Mouse (Mus musculus): ENCODE results near the gene Fam221b.

Gene Fam221b

GRCm38 (mm10) chr4:43668782-43669427 lies at the start of gene Fam221b, which contains the start of gene Tmem8b:
Fam221b (minus strand) TSS chr4:43669145.
Tmem8b (plus strand) TSS chr4:43668971.
- TF ChIP-seq NANOG (IDR thresholded peaks at IDR 0.05; ENCODE audit: borderline replicate concordance, low read length): no peak
- Histone ChIP-seq H3K4me3 (replicated peaks; ENCODE audit: low read length) (peak within 1 kb of the TSS; percentile 82), H3K9me3 (ENCODE audit: low read length) (no peaks in the 10 kb centered on the region), H3K36me3 (ENCODE audit: insufficient read depth, low read length) (no peaks in the 10 kb centered on the region), H3K27me3 (ENCODE audit: insufficient read depth, low read length) (peaks cover 44% of the 10 kb centered on the region), H3K4me1 (replicated peaks; ENCODE audit: low read depth, low read length) (peaks cover 29% of the 10 kb centered on the region)

DNA sequence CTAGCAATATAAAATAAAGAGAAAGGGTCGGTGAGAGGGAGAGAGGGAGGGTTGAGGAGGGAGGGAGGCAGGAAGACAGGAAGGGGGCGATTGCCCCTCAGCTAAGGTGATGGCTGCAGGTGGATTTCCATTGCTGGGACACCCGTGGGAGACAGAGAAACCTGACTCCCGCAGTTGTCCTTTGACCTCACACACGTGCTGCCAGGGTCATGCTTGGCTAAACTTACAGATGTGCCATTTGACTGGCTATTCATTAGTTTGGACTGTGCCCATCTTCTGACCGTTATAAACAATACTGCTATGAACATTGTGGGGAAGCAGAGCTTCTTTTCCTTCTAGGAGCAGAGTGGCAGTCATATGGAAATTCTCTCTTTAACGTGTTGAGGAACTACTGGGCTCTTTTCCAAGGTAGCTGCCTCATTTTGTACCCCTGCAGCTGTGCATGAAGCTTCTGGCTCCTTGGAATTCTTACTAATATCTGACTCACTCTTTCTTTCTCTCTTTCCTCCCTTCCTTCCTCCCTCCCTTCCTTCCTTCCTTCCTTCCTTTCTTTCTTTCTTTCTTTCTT lies 44.8 kb upstream of the Fam221b start:
- H3K36me3 ChIP-seq (ENCODE audit: insufficient read depth, low read length): no peaks in the 10 kb centered on the region
- H3K27me3 ChIP-seq (ENCODE audit: insufficient read depth, low read length): peaks cover 22% of the 10 kb centered on the region
- H3K9me3 ChIP-seq (ENCODE audit: low read length): peaks cover 4% of the 10 kb centered on the region; the same call in 1 of the 2 replicates
- no peaks in the 10 kb centered on the region for H3K4me1 ChIP-seq (replicated peaks; ENCODE audit: low read depth, low read length)
- H3K4me3 ChIP-seq (replicated peaks; ENCODE audit: low read length): no peak overlapping the region
- no peak for TF ChIP-seq CTCF (conservative IDR thresholded peaks at IDR 0.05; ENCODE audit: low read length)
- TF ChIP-seq NANOG (IDR thresholded peaks at IDR 0.05; ENCODE audit: borderline replicate concordance, low read length): no peak
- no peak for TF ChIP-seq POU5F1 (IDR thresholded peaks at IDR 0.05; ENCODE audit: borderline replicate concordance, low read length)

GRCm38 (mm10) chr4:43711821-43712220 lies 42.9 kb upstream of the Fam221b start:
- Histone ChIP-seq H3K27me3 (ENCODE audit: insufficient read depth, low read length) (peaks cover 35% of the 10 kb centered on the region), H3K4me1 (replicated peaks; ENCODE audit: low read depth, low read length) (no peaks in the 10 kb centered on the region), H3K4me3 (replicated peaks; ENCODE audit: low read length) (no peak overlapping the region), H3K9me3 (ENCODE audit: low read length) (no peaks in the 10 kb centered on the region), H3K36me3 (ENCODE audit: insufficient read depth, low read length) (no peaks in the 10 kb centered on the region)
- TF ChIP-seq CTCF (conservative IDR thresholded peaks at IDR 0.05; ENCODE audit: low read length) (peak; percentile 85), NANOG (IDR thresholded peaks at IDR 0.05; ENCODE audit: borderline replicate concordance, low read length) (no peak)

- H3K4me3 ChIP-seq (replicated peaks; ENCODE audit: low read length): no peak within 1 kb of the TSS
- H3K9me3 ChIP-seq (ENCODE audit: low read length): no peaks in the 10 kb centered on the region
- peaks cover 46% of the 10 kb centered on the region for H3K27me3 ChIP-seq (ENCODE audit: insufficient read depth, low read length)
- no peak for TF ChIP-seq CTCF (conservative IDR thresholded peaks at IDR 0.05; ENCODE audit: low read length)
- TF ChIP-seq NANOG (IDR thresholded peaks at IDR 0.05; ENCODE audit: borderline replicate concordance, low read length): no peak
- TF ChIP-seq POU5F1 (IDR thresholded peaks at IDR 0.05; ENCODE audit: borderline replicate concordance, low read length): no peak
- H3K36me3 ChIP-seq (ENCODE audit: insufficient read depth, low read length): no peaks in the 10 kb centered on the region
- H3K4me1 ChIP-seq (replicated peaks; ENCODE audit: low read depth, low read length): no peaks in the 10 kb centered on the region
These were observed 40.9 kb upstream of the Fam221b start, which contains the start of gene Olfr71 for GRCm38 (mm10) chr4:43709869-43710268. Olfr71 (minus strand) TSS chr4:43710255.

DNA sequence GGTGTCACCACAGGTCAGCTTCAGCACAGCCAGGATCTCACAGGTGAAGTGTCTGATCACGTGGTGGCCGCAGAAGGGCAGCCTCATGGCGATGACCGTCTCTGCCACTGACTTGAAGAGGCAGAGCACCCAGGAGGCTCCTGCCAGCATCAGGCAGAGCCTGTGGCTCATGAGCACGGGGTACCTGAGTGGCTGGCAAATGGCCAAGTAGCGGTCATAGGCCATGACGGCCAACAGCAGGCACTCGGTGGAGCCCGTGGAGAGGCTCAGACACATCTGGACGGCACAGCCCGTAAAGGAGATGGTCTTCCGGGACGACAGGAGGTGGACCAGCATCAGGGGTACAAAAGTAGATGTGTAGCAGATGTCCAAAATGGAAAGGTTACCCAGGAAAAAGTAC lies 37.0 kb upstream of the Fam221b start:
- Histone ChIP-seq H3K36me3 (ENCODE audit: insufficient read depth, low read length) (no peaks in the 10 kb centered on the region), H3K4me1 (replicated peaks; ENCODE audit: low read depth, low read length) (no peaks in the 10 kb centered on the region), H3K4me3 (replicated peaks; ENCODE audit: low read length) (no peak overlapping the region), H3K27me3 (ENCODE audit: insufficient read depth, low read length) (peaks cover 47% of the 10 kb centered on the region), H3K9me3 (ENCODE audit: low read length) (no peaks in the 10 kb centered on the region)
- no peak for TF ChIP-seq CTCF (conservative IDR thresholded peaks at IDR 0.05; ENCODE audit: low read length)
- no peak for TF ChIP-seq POU5F1 (IDR thresholded peaks at IDR 0.05; ENCODE audit: borderline replicate concordance, low read length)
- TF ChIP-seq NANOG (IDR thresholded peaks at IDR 0.05; ENCODE audit: borderline replicate concordance, low read length): no peak

DNA sequence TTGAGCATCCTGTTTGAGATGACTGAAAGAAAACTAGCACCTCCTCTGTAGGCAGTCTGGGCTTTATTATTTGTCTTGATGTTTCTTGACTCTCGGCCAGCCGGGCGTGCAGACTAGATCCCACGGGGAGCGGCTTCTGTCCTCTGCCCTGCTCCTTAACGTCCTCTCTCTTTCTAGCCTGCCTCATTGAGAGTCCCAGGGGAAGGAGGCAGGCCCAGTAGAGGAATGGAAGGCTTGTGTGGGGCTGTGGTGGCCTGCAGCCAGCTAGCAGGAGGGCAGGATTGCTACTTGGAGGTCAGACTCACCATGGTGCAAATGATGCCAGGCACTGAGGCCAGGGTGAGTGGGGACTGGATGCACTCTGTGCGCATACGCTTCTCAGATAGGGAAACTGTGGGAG lies 34.9 kb upstream of the Fam221b start:
- Histone ChIP-seq H3K27me3 (ENCODE audit: insufficient read depth, low read length) (peaks cover 35% of the 10 kb centered on the region), H3K36me3 (ENCODE audit: insufficient read depth, low read length) (no peaks in the 10 kb centered on the region), H3K4me1 (replicated peaks; ENCODE audit: low read depth, low read length) (no peaks in the 10 kb centered on the region), H3K9me3 (ENCODE audit: low read length) (no peaks in the 10 kb centered on the region), H3K4me3 (replicated peaks; ENCODE audit: low read length) (no peak overlapping the region)
- TF ChIP-seq POU5F1 (IDR thresholded peaks at IDR 0.05; ENCODE audit: borderline replicate concordance, low read length) (no peak), NANOG (IDR thresholded peaks at IDR 0.05; ENCODE audit: borderline replicate concordance, low read length) (no peak), CTCF (conservative IDR thresholded peaks at IDR 0.05; ENCODE audit: low read length) (no peak)

DNA sequence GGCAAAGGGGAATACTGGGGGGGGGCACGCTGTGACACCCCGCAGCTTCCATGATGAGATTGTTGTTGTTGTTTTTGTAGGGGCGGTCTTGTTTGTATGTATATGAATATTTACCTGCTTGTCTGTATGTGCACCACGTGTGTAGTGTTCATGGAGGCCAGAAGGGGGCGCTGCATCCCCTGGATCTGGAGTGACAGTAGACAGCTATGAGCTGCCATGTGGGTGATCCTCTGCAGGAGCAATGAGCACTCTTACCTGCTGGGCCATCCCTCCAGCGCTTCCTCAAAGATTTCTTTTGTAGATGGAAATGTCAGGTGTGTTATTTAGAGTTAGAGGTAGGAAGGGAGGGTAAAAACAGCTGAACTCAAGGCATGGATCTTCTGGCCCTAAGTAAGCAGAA lies 34.5 kb upstream of the Fam221b start:
- TF ChIP-seq NANOG (IDR thresholded peaks at IDR 0.05; ENCODE audit: borderline replicate concordance, low read length) (no peak), CTCF (conservative IDR thresholded peaks at IDR 0.05; ENCODE audit: low read length) (peak; percentile 85), POU5F1 (IDR thresholded peaks at IDR 0.05; ENCODE audit: borderline replicate concordance, low read length) (no peak)
- Histone ChIP-seq H3K9me3 (ENCODE audit: low read length) (no peaks in the 10 kb centered on the region), H3K4me1 (replicated peaks; ENCODE audit: low read depth, low read length) (no peaks in the 10 kb centered on the region), H3K27me3 (ENCODE audit: insufficient read depth, low read length) (peaks cover 33% of the 10 kb centered on the region), H3K36me3 (ENCODE audit: insufficient read depth, low read length) (no peaks in the 10 kb centered on the region), H3K4me3 (replicated peaks; ENCODE audit: low read length) (no peak overlapping the region)

GRCm38 (mm10) chr4:43700707-43701106 lies 31.8 kb upstream of the Fam221b start, which contains the start of gene Olfr70:
Olfr70 (minus strand) TSS chr4:43700807.
- Histone ChIP-seq H3K36me3 (ENCODE audit: insufficient read depth, low read length) (no peaks in the 10 kb centered on the region), H3K9me3 (ENCODE audit: low read length) (no peaks in the 10 kb centered on the region), H3K4me1 (replicated peaks; ENCODE audit: low read depth, low read length) (peaks cover 4% of the 10 kb centered on the region), H3K4me3 (replicated peaks; ENCODE audit: low read length) (no peak within 1 kb of the TSS), H3K27me3 (ENCODE audit: insufficient read depth, low read length) (peaks cover 37% of the 10 kb centered on the region)
- TF ChIP-seq NANOG (IDR thresholded peaks at IDR 0.05; ENCODE audit: borderline replicate concordance, low read length) (no peak), POU5F1 (IDR thresholded peaks at IDR 0.05; ENCODE audit: borderline replicate concordance, low read length) (no peak), CTCF (conservative IDR thresholded peaks at IDR 0.05; ENCODE audit: low read length) (no peak)
